Mouse (Mus musculus) CH12.LX (cell line): ENCODE results near the gene Pyroxd2. TPM values are rescaled to one million over a fixed set of nuclear protein-coding genes. Genes with fewer than 3 reads are reported as not detected.

Source experiments
- DNase-seq: peaks from one replicate; pipeline ENCODE4 v3.0.0-alpha.2; 2013; ENCODE audit errors: extremely low read depth
- H3K27ac ChIP-seq: 2 replicates; pipeline ENCODE4 v1.5.1; 2012; ENCODE audit warnings: low read depth, mild to moderate bottlenecking, control low read depth, moderate library complexity; ENCODE audit not compliant: insufficient read depth
- H3K27me3 ChIP-seq: replicated peaks from 2 replicates; pipeline ENCODE3; 2012; ENCODE audit warnings: inconsistent platforms
- H3K36me3 ChIP-seq, 2 experiments: replicated peaks in 1 of 2; 2 replicates each; pipeline versions ENCODE3 to v1.6.1; 2012; ENCODE audit warnings: inconsistent platforms in 1 of 2, low read length in 1 of 2, mild to moderate bottlenecking in 1 of 2, mixed read lengths in 1 of 2, moderate library complexity in 1 of 2; ENCODE audit not compliant: control insufficient read depth in 1 of 2, insufficient read depth in 1 of 2
- H3K4me1 ChIP-seq, 2 experiments: 2 replicates each; pipeline ENCODE4 v1.6.1; 2012; ENCODE audit warnings: inconsistent platforms in 1 of 2, moderate library complexity in 1 of 2; ENCODE audit not compliant: insufficient read depth in 2 of 2, control insufficient read depth in 1 of 2
- H3K4me2 ChIP-seq: 2 replicates; pipeline ENCODE4 v1.6.1; 2012; ENCODE audit warnings: low read depth, mild to moderate bottlenecking, control low read depth; ENCODE audit not compliant: poor library complexity, insufficient read depth, severe bottlenecking
- H3K4me3 ChIP-seq, 3 experiments: fragments of 150-350 bp in 1 of 3; sonication (generic) in 1 of 3; replicated peaks in 1 of 3; 2 replicates each; pipeline versions ENCODE3 to v1.5.1; 2011 to 2012; ENCODE audit warnings: low read depth in 2 of 3, low read length in 2 of 3, mild to moderate bottlenecking in 2 of 3, moderate library complexity in 2 of 3, control low read depth in 1 of 3, improper control_type of control experiment in 1 of 3, inconsistent platforms in 1 of 3, mixed read lengths in 1 of 3; ENCODE audit not compliant: poor library complexity in 1 of 3
- H3K79me2 ChIP-seq: replicated peaks from 2 replicates; pipeline ENCODE4 v1.6.1; 2012; ENCODE audit warnings: mild to moderate bottlenecking, moderate library complexity; ENCODE audit not compliant: control insufficient read depth, poor library complexity, insufficient read depth, severe bottlenecking; ENCODE audit errors: extremely low read depth
- H3K9ac ChIP-seq: 2 replicates; pipeline ENCODE4 v1.6.1; 2012; ENCODE audit warnings: low read depth, mild to moderate bottlenecking, control low read depth, moderate library complexity; ENCODE audit not compliant: insufficient read depth
- H3K9me3 ChIP-seq: replicated peaks from 2 replicates; pipeline ENCODE3; 2012; ENCODE audit warnings: low read length, inconsistent platforms, mixed read lengths
- BHLHE40 ChIP-seq: IDR thresholded peaks from 2 replicates; pipeline ENCODE4 v1.6.1; 2011; ENCODE audit warnings: mild to moderate bottlenecking, low read depth, low read length, improper control_type of control experiment
- CTCF ChIP-seq, 2 experiments: IDR thresholded peaks in 1 of 2; conservative IDR thresholded peaks in 1 of 2; 2 replicates each; pipeline ENCODE4 v1.5.1; 2011 to 2012; ENCODE audit warnings: low read depth in 2 of 2, low read length in 2 of 2, improper control_type of control experiment in 1 of 2, inconsistent platforms in 1 of 2, mild to moderate bottlenecking in 1 of 2, moderate library complexity in 1 of 2
- ELF1 ChIP-seq: IDR thresholded peaks from 2 replicates; pipeline ENCODE4 v1.6.1; 2014; ENCODE audit warnings: low read depth, mild to moderate bottlenecking, inconsistent platforms, low read length, improper control_type of control experiment
- EP300 ChIP-seq: IDR thresholded peaks from 2 replicates; pipeline ENCODE4 v1.6.1; 2011; ENCODE audit warnings: low read length, improper control_type of control experiment
- GABPA ChIP-seq: IDR thresholded peaks from 2 replicates; pipeline ENCODE4 v1.6.1; 2012; ENCODE audit warnings: low read depth, low read length, improper control_type of control experiment, inconsistent platforms; ENCODE audit not compliant: insufficient replicate concordance
- HCFC1 ChIP-seq: IDR thresholded peaks from 2 replicates; pipeline ENCODE4 v1.6.1; 2012; ENCODE audit warnings: low read depth, mild to moderate bottlenecking, inconsistent platforms, low read length, improper control_type of control experiment
- IRF4 ChIP-seq: IDR thresholded peaks from 2 replicates; pipeline ENCODE4 v1.6.1; 2014; ENCODE audit warnings: low read depth, mild to moderate bottlenecking, inconsistent platforms, low read length, improper control_type of control experiment
- JUN ChIP-seq: IDR thresholded peaks from 2 replicates; pipeline ENCODE4 v1.6.1; 2011; ENCODE audit warnings: low read depth, mild to moderate bottlenecking, low read length, improper control_type of control experiment, moderate library complexity; ENCODE audit not compliant: insufficient read depth
- JUND ChIP-seq: conservative IDR thresholded peaks from 2 replicates; pipeline ENCODE4 v1.6.1; 2011; ENCODE audit warnings: low read depth, low read length, improper control_type of control experiment
- KAT2A ChIP-seq: IDR thresholded peaks from 2 replicates; pipeline ENCODE4 v1.6.1; 2012; ENCODE audit warnings: low read length, improper control_type of control experiment, inconsistent platforms; ENCODE audit not compliant: insufficient replicate concordance
- MAZ ChIP-seq: IDR thresholded peaks from 2 replicates; pipeline ENCODE4 v1.6.1; 2012; ENCODE audit warnings: low read depth, mild to moderate bottlenecking, inconsistent platforms, low read length, improper control_type of control experiment, moderate library complexity
- MEF2A ChIP-seq: IDR thresholded peaks from 2 replicates; pipeline ENCODE4 v1.6.1; 2014; ENCODE audit warnings: low read depth, mild to moderate bottlenecking, inconsistent platforms, low read length, improper control_type of control experiment, borderline replicate concordance
- MXI1 ChIP-seq: IDR thresholded peaks from 2 replicates; pipeline ENCODE4 v1.6.1; 2011; ENCODE audit warnings: mild to moderate bottlenecking, low read depth, low read length, improper control_type of control experiment
- MYC ChIP-seq: IDR thresholded peaks from 2 replicates; pipeline ENCODE4 v1.6.1; 2011; ENCODE audit warnings: low read depth, mild to moderate bottlenecking, improper control_type of control experiment, low read length
- NELFE ChIP-seq: IDR thresholded peaks from 2 replicates; pipeline ENCODE4 v1.6.1; 2011; ENCODE audit warnings: low read depth, low read length, improper control_type of control experiment
- NRF1 ChIP-seq: IDR thresholded peaks from 2 replicates; pipeline ENCODE4 v1.6.1; 2014; ENCODE audit warnings: low read depth, mild to moderate bottlenecking, inconsistent platforms, low read length, improper control_type of control experiment, moderate library complexity
- SIN3A ChIP-seq: IDR thresholded peaks from 2 replicates; pipeline ENCODE4 v1.6.1; 2012; ENCODE audit warnings: low read length, improper control_type of control experiment, inconsistent platforms
- SMC3 ChIP-seq: IDR thresholded peaks from 2 replicates; pipeline ENCODE4 v1.6.1; 2011; ENCODE audit warnings: low read depth, low read length, improper control_type of control experiment
- USF1 ChIP-seq: IDR thresholded peaks from 2 replicates; pipeline ENCODE4 v1.6.1; 2014; ENCODE audit warnings: low read depth, mild to moderate bottlenecking, inconsistent platforms, low read length, improper control_type of control experiment
- USF2 ChIP-seq: conservative IDR thresholded peaks from 2 replicates; pipeline ENCODE4 v1.6.1; 2011; ENCODE audit warnings: low read depth, low read length, improper control_type of control experiment
- ZC3H11A ChIP-seq: IDR thresholded peaks from 2 replicates; pipeline ENCODE4 v1.6.1; 2012; ENCODE audit warnings: low read depth, mild to moderate bottlenecking, inconsistent platforms, low read length, improper control_type of control experiment
- ZKSCAN1 ChIP-seq: IDR thresholded peaks from 2 replicates; pipeline ENCODE4 v1.6.1; 2012; ENCODE audit warnings: low read depth, inconsistent platforms, low read length, improper control_type of control experiment, borderline replicate concordance
- ZNF384 ChIP-seq: IDR thresholded peaks from 2 replicates; pipeline ENCODE4 v1.6.1; 2012; ENCODE audit warnings: low read depth, low read length, improper control_type of control experiment, inconsistent platforms
- dilution Hi-C: fragments of 300-500 bp; cut with MboI; formaldehyde crosslinking; loops from 2 replicates; pipeline ENCODE4 v1.14.3; 2020; ENCODE audit warnings: low sequenced_read_pairs; ENCODE audit not compliant: extremely low pct_unique_long_range_greater_than_20kb, extremely low pct_ligation_motif_present
- in situ Hi-C: fragments of 300-500 bp; cut with MboI; formaldehyde crosslinking; loops from 3 replicates; pipeline ENCODE4 v1.14.3; 2019; ENCODE audit warnings: low sequenced_read_pairs, low pct_ligation_motif_present, low pct_unique_long_range_greater_than_20kb, mixed read lengths
- polyA plus RNA-seq: library from polyadenylated mRNA; unstranded; fragments of >175 nt; gene quantifications from 2 replicates; pipeline ENCODE4 v1.2.1, GENCODE M21; 2012; ENCODE audit warnings: low read depth; ENCODE audit not compliant: insufficient read length
- total RNA-seq, 2 experiments: library from RNA; depleted of rRNA; stranded (reverse); fragments of 300-350 nt in 1 of 2; fragments of >200 nt in 1 of 2; gene quantifications; 2 replicates each; pipeline ENCODE4 v1.2.3; 2012 to 2014

The Pyroxd2 gene
- total and polyA plus RNA-seq, 3 experiments = 0.10 TPM; not detected in 2

DNA sequence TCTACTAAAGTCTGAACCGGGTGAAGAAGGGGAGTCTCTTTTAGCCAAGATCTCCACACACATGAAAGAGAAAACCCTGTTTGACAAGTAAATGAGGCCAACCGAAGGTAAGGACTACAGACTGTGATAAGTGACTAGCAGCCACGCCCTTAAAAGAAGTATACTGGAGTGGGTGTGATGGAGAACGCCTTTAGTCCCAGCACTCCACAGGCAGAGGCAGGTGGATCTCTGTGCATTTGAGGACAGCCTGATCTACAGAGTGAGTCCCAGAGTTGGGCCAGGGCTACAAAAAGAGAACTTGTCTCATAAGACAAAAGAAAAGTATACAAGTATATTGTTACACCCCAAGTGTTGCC lies 6.7 kb downstream of the Pyroxd2 start:
- dilution Hi-C loops (no loop called here), in situ Hi-C loops (no loop called here)
- H3K9ac ChIP-seq = no peak overlapping the region

DNA sequence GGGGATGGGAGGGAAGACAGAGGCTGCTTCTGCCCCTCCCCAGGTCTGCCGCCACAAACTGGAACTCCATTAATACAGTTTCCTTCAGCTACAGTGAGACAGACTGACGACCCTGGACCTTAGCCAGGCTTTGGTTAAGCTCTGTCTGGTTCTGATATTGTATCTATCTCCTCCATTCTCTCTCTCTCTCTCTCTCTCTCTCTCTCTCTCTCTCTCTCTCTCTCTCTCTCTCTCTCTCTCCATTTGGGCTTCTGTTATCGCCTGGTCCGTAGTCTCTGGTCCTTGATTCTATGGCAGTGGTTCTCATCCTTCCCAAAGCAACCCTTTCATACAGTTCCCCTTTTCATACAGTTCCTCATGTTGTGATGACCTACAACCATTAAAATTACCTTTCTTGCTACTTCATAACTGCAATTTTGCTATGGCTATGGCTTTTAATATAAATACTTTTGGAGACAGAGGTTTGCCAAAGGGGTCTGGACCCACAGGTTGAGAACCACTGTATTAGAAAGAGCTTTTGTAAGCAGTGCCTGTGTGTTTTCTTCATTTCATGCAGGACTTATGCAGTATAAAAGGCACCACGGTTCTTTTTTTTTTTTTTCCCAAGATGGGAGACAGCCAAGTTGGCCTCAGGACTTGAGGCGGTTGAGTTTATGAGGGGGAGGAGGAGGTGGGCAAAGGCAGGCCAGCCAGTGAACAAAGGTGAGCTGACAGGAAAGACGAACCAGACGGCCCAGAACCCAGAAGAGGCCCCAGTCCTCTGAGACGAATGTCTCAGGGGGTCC lies 7.3 kb downstream of the Pyroxd2 start:
- peaks cover 0 to 10% of the 10 kb centered on the region in 2 experiments; a peak in 1 of 4 replicates for H3K4me1 ChIP-seq
- H3K9me3 ChIP-seq = no peaks in the 10 kb centered on the region
- H3K4me2 ChIP-seq = no peak overlapping the region
- no peak overlapping the region for H3K27ac ChIP-seq
- H3K4me3 ChIP-seq = no peak overlapping the region
- H3K79me2 ChIP-seq = no peaks in the 10 kb centered on the region
- H3K36me3 ChIP-seq = no peaks in the 10 kb centered on the region
- dilution Hi-C loops (no loop called here), in situ Hi-C loops (no loop called here)
- TF ChIP-seq ZKSCAN1 (no peak), NELFE (no peak), IRF4 (no peak), NRF1 (no peak), USF2 (no peak), JUND (no peak), EP300 (no peak), MXI1 (no peak), ZNF384 (no peak), ZC3H11A (no peak), CTCF (conservative IDR thresholded peaks at IDR 0.05 in 1 of 2, IDR thresholded peaks at IDR 0.05 in 1 of 2; ENCODE audit: low read depth in 2 of 2, low read length in 2 of 2) (no peak), MYC (no peak), GABPA (no peak), KAT2A (no peak), ELF1 (no peak), HCFC1 (no peak), MAZ (no peak), USF1 (no peak), SMC3 (no peak), MEF2A (no peak)
- H3K9ac ChIP-seq = no peak overlapping the region
- peaks cover 2% of the 10 kb centered on the region for H3K27me3 ChIP-seq
- no peak for DNase-seq

More for the DNA sequence above, 6.7 kb downstream of the Pyroxd2 start:
- TF ChIP-seq BHLHE40 (no peak), NRF1 (no peak), NELFE (no peak), SIN3A (no peak), ZC3H11A (no peak), JUN (no peak)
- TF ChIP-seq, all 38 proteins: peak for 0
- Histone ChIP-seq H3K4me3 (no peak overlapping the region), H3K27me3 (peaks cover 2% of the 10 kb centered on the region), H3K4me1 (peaks cover 0 to 9% of the 10 kb centered on the region in 2 experiments; a peak in 1 of 4 replicates), H3K27ac (no peak overlapping the region), H3K9me3 (no peaks in the 10 kb centered on the region), H3K36me3 (no peaks in the 10 kb centered on the region), H3K4me2 (no peak overlapping the region), H3K79me2 (no peaks in the 10 kb centered on the region)
- no peak for DNase-seq
